In genomic region chr11:63391478-63391877, GRCm38 (mm10) we compare ENCODE assay signal across 10 mouse cellular contexts.
DNase-seq lines count a peak whose midpoint lies in the region; ATAC-seq and TF ChIP-seq lines count a peak whose summit lies in the region.
"Had no signal": no experiment of that assay in that cellular context is flagged by ENCODE, and none has a peak within 500 bp of the region (broad histone marks: within the 10 kb centered on the region; RNA-seq: fewer than 3 reads in every experiment).

No protein-coding gene starts in this region.

- H3K4me2 ChIP-seq in embryonic facial prominence, embryonic 11.5 days (ENCODE audit: low read depth, low read length) = no peak overlapping the region
- no peak overlapping the region for H3K4me2 ChIP-seq in kidney, postnatal 0 days (ENCODE audit: low read length)
- H3K4me2 ChIP-seq: heart, embryonic 15.5 days had no signal

- ATAC-seq in embryonic facial prominence, embryonic 11.5 days (replicated peaks; ENCODE audit: insufficient number of reproducible peaks, low FRiP score, low TSS enrichment, low read depth) = no peak
- ATAC-seq in kidney, postnatal 0 days (replicated peaks; ENCODE audit: low FRiP score, low read depth) = no peak
- ATAC-seq in erythroid progenitor cell, adult 5-6 weeks (replicated peaks; ENCODE audit: low FRiP score, poor library complexity, severe bottlenecking) = no peak

- DNase-seq in embryonic facial prominence, embryonic 11.5 days (ENCODE audit: low spot score) = peak; percentile 21
- no peak for DNase-seq in embryonic facial prominence, embryonic 10.5 days (ENCODE audit: low spot score)
- no peak for DNase-seq in kidney, postnatal 0 days (ENCODE audit: low spot score)
- no peak for DNase-seq in kidney, postnatal 10 days
- DNase-seq in thymus, postnatal 0 days (ENCODE audit: low spot score) = peak; percentile 66
- DNase-seq in thymus, adult 18-20 months = no peak
- DNase-seq in thymus, postnatal 25 days = peak; percentile 11
- DNase-seq: kidney, adult 18-20 months had no signal

- no peak overlapping the region for H3K27ac ChIP-seq in embryonic facial prominence, embryonic 11.5 days (replicated peaks; ENCODE audit: low read depth, low read length)
- no peak overlapping the region for H3K27ac ChIP-seq in embryonic facial prominence, embryonic 10.5 days (replicated peaks)
- H3K27ac ChIP-seq in kidney, postnatal 0 days = no peak overlapping the region
- H3K27ac ChIP-seq: heart, embryonic 15.5 days had no signal

- H3K4me3 ChIP-seq in embryonic facial prominence, embryonic 11.5 days (ENCODE audit: low read depth, low read length) = no peak overlapping the region
- H3K4me3 ChIP-seq in embryonic facial prominence, embryonic 10.5 days = no peak overlapping the region
- H3K4me3 ChIP-seq in kidney, postnatal 0 days (replicated peaks; ENCODE audit: low read depth, low read length) = no peak overlapping the region
- H3K4me3 ChIP-seq: heart, embryonic 15.5 days had no signal

- no peaks in the 10 kb centered on the region for H3K9me3 ChIP-seq in embryonic facial prominence, embryonic 11.5 days (replicated peaks; ENCODE audit: control insufficient read depth, low read length)
- H3K9me3 ChIP-seq in embryonic facial prominence, embryonic 10.5 days = no peaks in the 10 kb centered on the region
- H3K9me3 ChIP-seq in kidney, postnatal 0 days (replicated peaks; ENCODE audit: low read length) = 0 out of 2 replicates have a peak, but pooled peaks cover 2% of the 10 kb centered on the region
- H3K9me3 ChIP-seq: heart, embryonic 15.5 days had no signal

- H3K36me3 ChIP-seq in embryonic facial prominence, embryonic 11.5 days (replicated peaks; ENCODE audit: control insufficient read depth, insufficient read depth, low read depth, low read length) = no peaks in the 10 kb centered on the region
- no peaks in the 10 kb centered on the region for H3K36me3 ChIP-seq in embryonic facial prominence, embryonic 10.5 days (replicated peaks)
- H3K36me3 ChIP-seq in kidney, postnatal 0 days (ENCODE audit: insufficient read depth, low read length) = no peaks in the 10 kb centered on the region
- H3K36me3 ChIP-seq: heart, embryonic 15.5 days had no signal

- peak; percentile 61 for TF ChIP-seq CTCF in kidney, postnatal 0 days (IDR thresholded peaks at IDR 0.05; ENCODE audit: low read depth)

- no peak overlapping the region for H3K9ac ChIP-seq in embryonic facial prominence, embryonic 11.5 days (replicated peaks; ENCODE audit: low read length)
- no peak overlapping the region for H3K9ac ChIP-seq in kidney, postnatal 0 days (ENCODE audit: low read depth, low read length)
- H3K9ac ChIP-seq: heart, embryonic 15.5 days had no signal

- H3K4me1 ChIP-seq in embryonic facial prominence, embryonic 11.5 days (ENCODE audit: control insufficient read depth, insufficient read depth, low read length) = no peaks in the 10 kb centered on the region
- H3K4me1 ChIP-seq in embryonic facial prominence, embryonic 10.5 days = no peaks in the 10 kb centered on the region
- no peaks in the 10 kb centered on the region for H3K4me1 ChIP-seq in kidney, postnatal 0 days (replicated peaks; ENCODE audit: insufficient read depth, low read length)
- H3K4me1 ChIP-seq: heart, embryonic 15.5 days had no signal

- H3K27me3 ChIP-seq in embryonic facial prominence, embryonic 11.5 days (ENCODE audit: control insufficient read depth, insufficient read depth, low read length) = no peaks in the 10 kb centered on the region
- H3K27me3 ChIP-seq in embryonic facial prominence, embryonic 10.5 days (replicated peaks; ENCODE audit: low read depth, poor library complexity, severe bottlenecking) = no peaks in the 10 kb centered on the region
- H3K27me3 ChIP-seq in kidney, postnatal 0 days (ENCODE audit: insufficient read depth, low read length) = no peaks in the 10 kb centered on the region

- WGBS in embryonic facial prominence, embryonic 11.5 days = 49% methylated on average over 3 of the region's 3 CpGs
- WGBS in embryonic facial prominence, embryonic 10.5 days = 51% methylated on average over 3 of the region's 3 CpGs
- 62% methylated on average over 3 of the region's 3 CpGs for WGBS in kidney, postnatal 0 days

Comparison
In these comparisons a context has a peak if more than half of its experiments do, and no peak if none do; other contexts are left out.
1. DNase-seq: peak in embryonic facial prominence, embryonic 11.5 days (single experiment), thymus, postnatal 0 days (single experiment) and thymus, postnatal 25 days (single experiment); none in embryonic facial prominence, embryonic 10.5 days (single experiment), kidney, postnatal 0 days (single experiment), kidney, postnatal 10 days (single experiment) and thymus, adult 18-20 months (0 of 2).